Mouse (Mus musculus): ENCODE results near the gene Gm49721. TPM values are rescaled to one million over a fixed set of nuclear protein-coding genes. Genes with fewer than 3 reads are reported as not detected.
"Not testable (repeated sequence)": the region's sequence is repeated elsewhere in the genome, so short reads cannot be mapped to it uniquely, and the experiment has no call there.

Gm49721 gene
- polyA plus RNA-seq, 1 experiment, result not detected

DNA sequence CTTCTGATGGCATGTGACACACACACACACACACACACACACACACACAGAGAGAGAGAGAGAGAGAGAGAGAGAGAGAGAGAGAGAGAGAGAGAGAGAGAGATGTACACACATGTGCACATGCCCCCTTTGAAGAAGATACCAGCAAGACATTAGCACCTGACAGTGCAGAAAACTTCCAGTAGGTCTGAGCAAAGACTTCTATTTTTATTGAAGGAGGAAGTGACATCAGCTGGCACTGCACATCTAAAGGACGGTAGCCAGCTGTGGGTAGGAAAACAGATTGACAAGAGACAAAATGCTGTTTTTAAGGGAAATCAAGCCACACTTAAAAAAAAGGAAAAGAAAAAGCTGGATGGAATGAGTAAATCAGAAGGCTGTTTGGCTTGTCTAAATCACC lies 35.5 kb downstream of the Gm49721 start:
- not testable (repeated sequence) for H3K4me3 ChIP-seq (replicated peaks); H3K27me3 ChIP-seq (replicated peaks); H3K4me1 ChIP-seq; H3K36me3 ChIP-seq (replicated peaks; ENCODE audit: low read length); H3K9me3 ChIP-seq

DNA sequence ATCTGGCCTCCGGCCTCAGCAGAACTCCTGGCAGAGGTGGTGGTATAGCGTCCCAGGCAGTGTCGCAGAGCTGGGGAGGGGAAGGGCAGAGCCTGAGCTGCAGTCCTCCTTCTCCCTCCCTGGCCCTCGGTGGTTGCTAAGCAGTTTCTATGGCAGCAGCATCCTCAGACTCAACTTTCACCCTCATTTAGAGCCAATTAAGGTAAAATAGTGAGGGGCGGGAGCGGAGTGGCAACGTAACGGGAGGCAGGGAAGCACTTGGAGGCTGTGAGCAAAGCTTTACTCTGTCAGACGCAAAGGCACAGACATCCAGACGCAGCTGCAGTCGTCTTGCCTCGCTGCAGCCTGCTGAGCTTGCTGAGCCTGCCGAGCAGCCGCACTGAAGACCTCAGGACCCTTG lies 46.6 kb downstream of the Gm49721 start, which contains the start of gene Gm1604a:
Gm1604a (plus strand) TSS at position 312 of the 400 bp plus-strand sequence.
- not testable (repeated sequence) for H3K36me3 ChIP-seq (replicated peaks; ENCODE audit: low read length); H3K27me3 ChIP-seq (replicated peaks); H3K9me3 ChIP-seq; H3K4me3 ChIP-seq (replicated peaks); H3K4me1 ChIP-seq

DNA sequence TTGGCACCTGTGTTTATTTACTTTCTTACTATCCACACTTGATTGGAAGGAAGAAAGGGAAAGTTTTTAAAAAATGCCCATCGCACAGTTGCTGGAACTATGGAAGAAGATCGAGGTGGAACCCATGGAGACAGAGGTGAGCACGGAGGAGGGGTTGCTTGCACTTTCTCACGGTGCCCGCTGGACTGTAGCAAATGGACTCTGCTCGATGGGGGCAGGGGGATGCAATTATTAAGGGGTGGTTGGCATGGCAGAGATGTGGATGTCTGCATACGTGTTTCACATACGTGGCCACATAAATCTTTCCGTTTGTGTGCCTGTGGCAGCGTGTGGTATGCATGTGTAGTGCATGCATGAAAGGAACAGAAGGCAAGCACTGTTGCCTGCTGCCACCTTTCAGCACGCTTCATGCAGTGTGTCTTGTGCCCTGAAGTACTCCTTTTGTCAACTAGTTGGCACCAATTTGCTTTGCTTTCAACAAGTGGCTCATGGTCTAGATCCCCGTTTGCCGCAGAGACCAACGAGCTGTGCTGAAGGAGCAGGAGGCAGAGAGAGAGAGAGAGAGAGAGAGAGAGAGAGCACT lies 47.2 kb downstream of the Gm49721 start:
- H3K36me3 ChIP-seq (replicated peaks; ENCODE audit: low read length); H3K9me3 ChIP-seq; H3K4me1 ChIP-seq; H3K27me3 ChIP-seq (replicated peaks); H3K4me3 ChIP-seq (replicated peaks): not testable (repeated sequence)

DNA sequence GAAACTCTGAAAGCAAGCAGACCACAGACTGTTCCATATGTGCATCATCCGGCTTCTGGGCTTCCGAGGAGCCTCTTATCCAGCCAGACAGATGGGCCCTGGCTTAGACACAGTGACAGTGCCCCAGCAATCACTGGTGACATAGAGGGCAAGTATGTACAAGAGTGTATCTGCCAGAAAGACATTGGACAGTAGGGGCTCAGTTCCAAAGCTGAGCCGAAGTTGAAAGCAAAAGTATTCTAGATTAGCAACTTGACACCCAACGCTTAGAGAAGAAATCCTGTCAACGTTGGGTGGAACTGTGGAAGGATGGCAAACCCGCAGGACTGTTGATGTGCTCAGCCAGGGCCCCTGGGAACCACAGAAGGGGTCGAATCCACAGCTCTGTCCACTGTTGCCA lies 51.5 kb downstream of the Gm49721 start:
- H3K9me3 ChIP-seq; H3K4me3 ChIP-seq (replicated peaks); H3K36me3 ChIP-seq (replicated peaks; ENCODE audit: low read length); H3K4me1 ChIP-seq; H3K27me3 ChIP-seq (replicated peaks): not testable (repeated sequence)

DNA sequence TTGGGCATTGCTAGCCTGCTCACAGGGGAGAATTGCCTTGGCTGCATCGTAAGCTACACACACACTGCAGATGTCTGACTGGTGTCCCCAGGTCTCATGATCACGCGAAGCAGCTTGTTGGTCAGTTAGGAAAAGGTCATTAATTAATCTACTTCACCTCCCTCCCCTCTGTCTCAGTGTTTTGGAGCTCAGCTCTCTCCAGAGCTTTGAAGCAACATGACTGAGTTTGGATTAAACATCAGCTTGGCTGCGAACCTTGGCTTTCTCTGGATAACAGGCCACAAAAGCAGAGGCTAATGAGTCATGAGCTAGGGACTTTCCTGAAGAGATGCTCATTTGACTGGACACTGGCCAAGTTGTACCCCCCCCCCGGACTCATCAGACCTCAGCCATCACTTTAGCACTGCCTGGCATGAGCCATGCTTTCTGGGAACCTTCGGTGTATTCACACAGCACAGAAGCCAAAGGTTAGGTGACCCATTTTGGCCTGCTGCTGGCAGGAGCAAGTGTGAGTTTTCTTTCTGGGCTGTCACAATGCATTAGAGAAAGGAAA lies 52.0 kb downstream of the Gm49721 start:
- H3K4me1 ChIP-seq; H3K36me3 ChIP-seq (replicated peaks; ENCODE audit: low read length); H3K27me3 ChIP-seq (replicated peaks); H3K9me3 ChIP-seq; H3K4me3 ChIP-seq (replicated peaks): not testable (repeated sequence)

DNA sequence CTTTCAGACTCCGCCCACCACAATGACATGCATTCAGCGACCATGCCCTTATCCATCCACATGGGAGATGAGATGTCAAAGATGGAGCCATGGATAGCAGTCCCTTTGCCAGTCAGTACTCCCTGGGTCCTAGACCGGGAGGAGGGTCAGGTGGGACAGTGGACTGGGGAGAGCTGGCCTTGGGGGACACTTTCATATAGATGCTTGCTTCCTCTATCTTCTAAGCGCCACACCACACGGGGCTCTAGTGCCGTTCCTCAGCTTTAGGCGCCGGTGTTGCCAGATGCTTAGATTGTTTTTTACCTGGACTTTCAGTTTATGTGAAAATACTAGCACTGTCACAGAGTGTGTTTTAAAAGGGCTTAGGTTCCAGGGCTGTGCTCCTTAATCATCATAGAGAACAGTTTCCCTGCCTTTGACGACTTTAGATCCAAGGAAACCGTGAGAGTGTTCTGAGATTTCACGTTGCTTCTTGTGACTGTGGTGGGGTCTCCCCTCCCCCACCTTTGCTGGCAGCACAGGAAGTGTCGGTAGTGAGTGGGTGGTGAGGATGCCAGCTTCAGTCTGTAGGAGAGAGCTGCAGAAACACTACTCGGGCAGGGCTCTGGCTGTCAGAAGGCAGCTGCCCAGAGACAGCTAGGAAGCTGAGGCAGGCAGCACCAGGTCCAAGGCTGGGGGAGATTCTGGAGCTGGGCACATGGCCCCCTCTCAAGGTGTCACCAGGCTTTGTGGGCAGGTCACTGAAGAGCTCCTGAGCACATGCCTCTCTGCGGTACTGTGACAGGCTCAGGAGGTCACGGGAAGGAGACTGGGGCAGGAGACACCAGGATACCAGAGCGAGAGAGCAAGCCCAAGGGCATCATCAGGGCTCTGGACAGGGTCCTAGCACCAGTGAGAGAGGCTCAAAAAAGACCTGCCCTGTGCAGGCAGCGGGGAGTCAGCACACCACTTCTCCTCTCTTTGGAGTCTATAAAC lies 54.8 kb downstream of the Gm49721 start:
- not testable (repeated sequence) for H3K9me3 ChIP-seq; H3K27me3 ChIP-seq (replicated peaks); H3K4me1 ChIP-seq; H3K4me3 ChIP-seq (replicated peaks); H3K36me3 ChIP-seq (replicated peaks; ENCODE audit: low read length)

DNA sequence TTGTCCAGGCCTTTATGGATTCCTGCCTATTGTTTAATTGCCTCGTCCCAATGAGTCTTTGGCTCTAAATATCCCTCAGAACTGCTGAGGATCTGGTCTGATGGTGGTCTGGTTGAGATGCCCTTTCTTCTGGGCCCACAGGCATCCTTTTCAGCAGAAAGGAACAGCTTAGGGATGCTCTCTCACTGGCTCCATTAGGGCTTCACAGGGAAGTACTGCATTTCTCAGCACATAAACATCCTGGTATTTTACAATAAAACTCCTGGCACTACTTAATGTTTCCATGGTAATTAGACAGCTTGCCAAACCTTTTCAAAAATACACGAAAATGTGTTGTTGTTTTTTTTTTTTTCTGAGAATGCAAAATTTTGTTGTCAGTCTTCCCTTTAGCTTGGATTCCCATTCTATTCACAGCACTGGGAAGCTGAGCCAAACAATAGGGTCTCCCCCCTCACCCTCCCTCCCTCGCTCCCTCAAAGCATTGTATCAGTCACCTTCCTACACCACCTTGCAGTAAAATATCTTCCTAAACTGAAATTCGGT lies 90.4 kb downstream of the Gm49721 start:
- not testable (repeated sequence) for H3K36me3 ChIP-seq (replicated peaks; ENCODE audit: low read length); H3K4me3 ChIP-seq (replicated peaks); H3K27me3 ChIP-seq (replicated peaks); H3K9me3 ChIP-seq; H3K4me1 ChIP-seq

DNA sequence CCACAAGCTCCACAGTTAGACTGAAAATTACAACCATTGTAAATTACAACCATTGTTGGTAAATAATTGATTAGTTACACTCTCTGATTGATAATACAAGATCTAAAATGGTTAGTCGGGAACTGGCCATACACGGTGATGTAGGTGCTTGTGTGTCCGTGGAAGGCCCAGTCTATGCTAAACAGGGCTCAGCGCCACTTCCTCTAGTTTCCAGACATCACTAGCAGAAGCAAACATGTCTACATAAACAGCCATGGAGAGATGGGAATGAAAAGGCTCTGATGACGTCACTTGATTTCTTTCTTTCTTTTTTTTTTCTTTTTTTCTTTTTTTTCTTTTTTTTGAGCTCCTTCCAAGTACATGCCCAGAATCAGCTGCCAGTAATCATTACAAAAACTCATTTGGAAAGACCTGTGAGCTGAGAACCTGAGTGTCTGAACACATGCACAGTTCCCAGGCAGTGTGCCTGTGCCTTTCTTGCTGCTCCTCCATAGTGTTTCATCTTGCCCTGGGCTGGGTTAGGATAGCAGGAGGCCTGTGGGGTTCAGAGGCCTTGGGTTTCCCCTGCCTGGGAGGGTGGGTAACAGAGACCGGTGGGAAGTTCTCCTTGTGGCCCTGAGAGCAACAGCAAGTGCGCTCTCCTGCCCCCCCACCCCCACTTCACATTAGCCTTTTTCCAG lies 91.0 kb downstream of the Gm49721 start:
- H3K9me3 ChIP-seq; H3K36me3 ChIP-seq (replicated peaks; ENCODE audit: low read length); H3K4me1 ChIP-seq; H3K27me3 ChIP-seq (replicated peaks); H3K4me3 ChIP-seq (replicated peaks): not testable (repeated sequence)

DNA sequence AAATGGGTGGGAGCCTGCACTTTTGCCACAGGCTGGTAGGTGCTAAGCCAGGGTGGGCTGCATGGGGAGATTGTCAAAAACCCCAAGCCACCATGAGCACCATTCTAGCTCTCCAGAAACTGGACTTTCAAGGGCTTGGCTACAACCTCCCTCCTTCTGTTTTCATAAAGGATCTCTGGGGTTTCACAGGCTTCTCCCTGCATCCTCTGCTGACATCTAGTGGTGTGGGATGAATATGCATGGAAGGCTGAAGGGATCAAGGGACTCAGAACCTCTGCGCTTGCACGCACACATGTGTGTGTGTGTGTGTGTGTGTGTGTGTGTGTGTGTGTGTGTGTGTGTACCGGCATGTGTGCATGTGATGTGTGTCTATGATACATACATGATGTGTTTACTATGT lies 95.8 kb downstream of the Gm49721 start:
- H3K9me3 ChIP-seq; H3K36me3 ChIP-seq (replicated peaks; ENCODE audit: low read length); H3K4me3 ChIP-seq (replicated peaks); H3K27me3 ChIP-seq (replicated peaks); H3K4me1 ChIP-seq: not testable (repeated sequence)

DNA sequence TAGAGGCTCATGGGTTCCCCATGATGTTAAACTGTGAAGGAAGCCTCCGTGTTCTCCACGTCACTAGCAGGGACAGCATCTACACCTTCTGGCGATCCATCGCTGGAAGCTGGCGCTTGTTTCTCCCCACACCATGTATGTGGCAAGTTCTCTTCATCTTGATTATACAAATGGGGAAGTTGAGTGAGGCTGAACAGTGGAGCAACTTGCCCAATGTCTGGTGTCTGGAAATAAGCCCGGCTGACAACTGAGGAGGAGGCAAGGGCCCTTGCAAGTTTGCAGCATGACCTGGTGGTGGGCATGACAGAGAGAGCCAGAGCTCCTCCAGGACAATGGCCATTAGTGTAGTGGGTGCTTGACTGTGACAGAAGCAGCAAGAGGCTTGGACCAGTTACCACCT lies 96.8 kb downstream of the Gm49721 start:
- not testable (repeated sequence) for H3K4me1 ChIP-seq; H3K9me3 ChIP-seq; H3K4me3 ChIP-seq (replicated peaks); H3K36me3 ChIP-seq (replicated peaks; ENCODE audit: low read length); H3K27me3 ChIP-seq (replicated peaks)

DNA sequence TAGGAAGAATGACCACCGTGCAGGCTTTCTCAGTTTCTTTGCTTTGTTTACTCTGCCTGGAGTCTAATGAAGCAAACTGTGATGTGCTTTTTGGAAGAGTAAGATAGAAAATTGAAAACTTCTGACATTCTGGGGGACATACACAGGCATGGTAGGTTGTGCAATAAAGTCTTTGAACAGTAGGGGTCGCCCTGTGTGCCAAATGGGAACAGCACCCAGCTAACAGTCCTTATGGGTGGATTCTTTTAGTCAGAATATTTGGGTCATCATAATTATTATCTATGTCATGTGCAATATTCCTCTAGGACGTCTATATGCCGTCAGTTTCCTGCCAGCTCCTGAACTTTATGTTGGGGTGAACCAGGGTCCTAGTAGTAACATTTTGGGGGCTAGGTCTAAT lies 100.9 kb downstream of the Gm49721 start:
- not testable (repeated sequence) for H3K4me3 ChIP-seq (replicated peaks); H3K9me3 ChIP-seq; H3K27me3 ChIP-seq (replicated peaks); H3K36me3 ChIP-seq (replicated peaks; ENCODE audit: low read length); H3K4me1 ChIP-seq

DNA sequence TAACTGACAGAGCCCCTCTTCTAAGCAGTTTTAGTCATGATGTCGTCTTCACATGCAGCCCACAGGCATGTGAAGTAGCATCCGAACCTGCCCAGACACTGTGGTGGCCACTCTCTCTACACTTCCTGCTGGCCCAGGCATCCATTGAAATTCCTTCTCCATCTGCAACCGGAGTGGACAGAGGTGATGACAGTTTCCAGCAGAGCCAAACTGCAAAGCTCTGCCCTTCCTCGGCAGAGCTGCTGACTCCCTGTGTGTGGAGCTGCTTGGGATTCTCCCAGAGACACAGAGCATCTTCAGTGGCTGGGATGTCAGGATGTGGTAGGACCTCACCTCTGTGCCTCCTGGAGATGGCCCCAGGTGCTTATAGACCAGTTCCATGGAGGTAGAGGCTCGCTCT lies 105.8 kb downstream of the Gm49721 start:
- not testable (repeated sequence) for H3K36me3 ChIP-seq (replicated peaks; ENCODE audit: low read length); H3K4me3 ChIP-seq (replicated peaks); H3K9me3 ChIP-seq; H3K27me3 ChIP-seq (replicated peaks); H3K4me1 ChIP-seq

DNA sequence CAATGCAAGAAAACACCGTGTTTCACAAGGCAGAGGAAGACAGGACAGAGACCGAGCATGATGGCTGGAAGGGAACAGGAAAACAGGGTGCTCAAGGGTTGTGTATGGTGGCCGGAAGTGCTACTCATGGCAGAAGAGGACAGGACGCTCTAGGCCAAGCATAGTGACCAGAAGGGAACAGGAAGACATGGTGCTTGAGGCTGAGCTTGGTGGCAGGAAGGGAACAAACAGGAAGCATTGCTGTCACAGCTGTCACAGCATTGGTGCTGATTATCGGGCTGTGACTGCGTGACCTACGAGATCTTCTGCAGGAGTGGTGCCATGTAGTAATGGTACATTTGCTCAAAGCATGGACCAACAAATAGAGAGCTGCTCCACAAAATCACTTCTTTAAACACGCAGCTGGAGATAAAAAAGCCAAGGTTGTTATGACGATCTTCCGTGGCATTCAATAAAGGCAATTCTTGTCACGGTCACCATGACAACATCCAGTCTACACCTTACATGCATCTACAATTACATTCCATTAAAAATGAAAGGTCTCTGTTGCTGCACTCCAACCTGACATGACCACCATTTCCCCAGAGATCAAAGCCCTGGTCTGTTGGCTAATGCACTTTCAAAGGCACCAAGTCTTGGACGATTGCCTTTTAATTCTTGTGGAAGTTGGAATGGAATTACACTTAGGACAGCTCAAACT lies 106.9 kb downstream of the Gm49721 start:
- H3K36me3 ChIP-seq (replicated peaks; ENCODE audit: low read length); H3K9me3 ChIP-seq; H3K27me3 ChIP-seq (replicated peaks); H3K4me3 ChIP-seq (replicated peaks); H3K4me1 ChIP-seq: not testable (repeated sequence)

DNA sequence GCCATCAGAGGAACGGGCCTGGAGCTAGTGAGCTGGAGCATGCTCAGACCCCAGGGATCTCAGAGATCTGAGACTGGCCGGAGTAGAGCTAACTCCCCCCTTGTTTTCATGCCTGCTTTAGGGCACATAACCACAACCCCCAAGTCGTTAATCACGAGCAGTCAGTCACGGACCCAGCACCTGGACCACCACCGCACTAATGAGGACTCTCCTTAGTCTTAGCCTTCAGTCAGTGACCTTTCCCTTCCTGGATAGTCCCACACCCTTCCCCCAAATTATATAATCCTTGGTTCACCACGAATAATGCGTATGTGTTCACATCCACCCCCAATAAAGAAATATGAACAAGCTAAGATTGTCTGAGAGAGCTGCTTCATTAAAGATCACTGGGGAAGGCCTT lies 108.1 kb downstream of the Gm49721 start:
- not testable (repeated sequence) for H3K4me3 ChIP-seq (replicated peaks); H3K9me3 ChIP-seq; H3K36me3 ChIP-seq (replicated peaks; ENCODE audit: low read length); H3K27me3 ChIP-seq (replicated peaks); H3K4me1 ChIP-seq
